Mouse (Mus musculus): Measurements from ENCODE around the gene Tln2. TPM values are rescaled to one million over a fixed set of nuclear protein-coding genes. Genes with fewer than 3 reads are reported as not detected.

Gene Tln2
- polyA plus RNA-seq, 1 experiment: 33.0 TPM

DNA sequence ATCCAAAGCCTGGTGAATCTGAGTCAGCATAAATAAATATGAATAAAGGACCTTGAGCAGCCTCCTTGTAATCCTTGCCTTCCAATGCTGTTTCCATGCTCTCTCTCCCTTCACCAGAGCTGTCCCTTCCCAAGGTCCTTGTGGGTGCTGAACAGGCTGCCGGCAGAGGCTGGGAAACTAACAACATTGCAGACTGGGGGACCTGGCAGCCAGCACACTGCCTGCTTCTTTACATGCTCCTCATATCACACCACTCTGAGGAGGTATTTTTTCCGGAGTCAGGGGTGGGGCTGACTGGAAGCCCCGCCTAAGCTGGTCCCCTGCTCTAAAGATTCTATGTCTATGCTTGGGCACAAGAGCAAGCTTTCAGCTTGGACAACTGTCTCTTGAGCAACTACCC is 64.2 kb downstream of the Tln2 start:
- Histone ChIP-seq H3K27ac (ENCODE audit: insufficient read depth, low read depth, low read length) (no peak overlapping the region), H3K4me1 (ENCODE audit: control insufficient read depth, insufficient read depth, low read length) (peaks cover 12% of the 10 kb centered on the region), H3K4me3 (ENCODE audit: insufficient read depth, low read depth, low read length) (no peak overlapping the region)
- WGBS: 38% methylated on average over 3 of the region's 3 CpGs
- no peak for TF ChIP-seq POLR2A (IDR thresholded peaks at IDR 0.05; ENCODE audit: insufficient read depth, low read depth, low read length)
- no peak for TF ChIP-seq CTCF (IDR thresholded peaks at IDR 0.05; ENCODE audit: insufficient read depth, low read depth, low read length)

DNA sequence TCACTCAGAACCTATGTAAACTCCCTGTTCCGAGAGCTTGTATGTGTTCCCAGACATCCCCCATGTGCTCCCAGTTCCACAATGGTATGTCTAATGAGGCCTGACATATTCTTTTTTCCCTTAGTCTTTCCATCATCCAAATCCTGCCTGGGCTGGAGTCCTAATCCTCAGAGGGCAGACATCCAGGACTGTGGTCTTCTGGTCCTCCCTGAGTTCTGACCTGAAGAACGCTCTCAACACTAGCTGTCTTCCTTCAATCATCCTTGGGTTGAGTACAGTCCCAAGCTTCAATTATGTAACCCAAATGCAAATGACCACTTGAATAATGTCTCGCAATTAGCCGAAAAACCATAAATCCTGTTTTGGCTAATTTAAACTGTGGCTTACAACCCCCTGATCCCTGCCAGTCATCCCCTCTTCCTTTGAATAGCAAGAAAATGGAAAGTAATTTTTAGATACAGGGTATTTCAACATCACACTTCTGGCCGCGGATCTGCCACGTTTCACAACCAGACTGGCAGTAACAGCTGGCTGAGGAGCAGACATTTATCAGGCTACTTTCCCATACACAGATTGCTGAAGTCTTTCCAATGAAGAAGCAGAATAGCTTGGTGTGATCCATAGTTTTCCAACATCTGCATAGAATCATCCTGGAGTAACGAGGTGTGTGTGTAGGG is 65.5 kb downstream of the Tln2 start:
- 74% methylated on average over 8 of the region's 8 CpGs for WGBS
- H3K4me3 ChIP-seq (ENCODE audit: insufficient read depth, low read depth, low read length): no peak overlapping the region
- TF ChIP-seq POLR2A (IDR thresholded peaks at IDR 0.05; ENCODE audit: insufficient read depth, low read depth, low read length) (no peak), CTCF (IDR thresholded peaks at IDR 0.05; ENCODE audit: insufficient read depth, low read depth, low read length) (no peak)
- no peak overlapping the region for H3K27ac ChIP-seq (ENCODE audit: insufficient read depth, low read depth, low read length)
- H3K4me1 ChIP-seq (ENCODE audit: control insufficient read depth, insufficient read depth, low read length): peaks cover 12% of the 10 kb centered on the region

DNA sequence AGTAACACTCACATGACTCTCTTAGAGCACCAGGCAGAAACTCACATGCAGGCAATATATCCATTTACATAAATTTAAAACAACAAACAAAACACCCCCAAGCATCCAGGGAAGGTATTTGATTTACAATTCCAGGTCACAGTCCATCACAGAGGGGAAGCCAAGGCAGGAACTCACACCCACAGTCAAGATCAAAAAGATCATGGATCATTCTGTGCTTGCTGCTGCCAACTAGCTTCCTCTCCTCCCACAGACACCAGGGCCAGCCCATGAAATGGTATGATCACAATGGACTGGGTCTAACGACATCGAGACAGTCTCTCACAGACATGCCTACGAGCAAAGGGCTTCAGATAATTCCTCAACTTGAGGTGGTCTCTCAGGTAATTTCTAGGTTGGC is 70.1 kb downstream of the Tln2 start:
- 80% methylated on average over 3 of the region's 3 CpGs for WGBS
- TF ChIP-seq CTCF (IDR thresholded peaks at IDR 0.05; ENCODE audit: insufficient read depth, low read depth, low read length) (no peak), POLR2A (IDR thresholded peaks at IDR 0.05; ENCODE audit: insufficient read depth, low read depth, low read length) (no peak)
- peaks cover 12% of the 10 kb centered on the region for H3K4me1 ChIP-seq (ENCODE audit: control insufficient read depth, insufficient read depth, low read length)
- no peak overlapping the region for H3K4me3 ChIP-seq (ENCODE audit: insufficient read depth, low read depth, low read length)
- no peak overlapping the region for H3K27ac ChIP-seq (ENCODE audit: insufficient read depth, low read depth, low read length)

DNA sequence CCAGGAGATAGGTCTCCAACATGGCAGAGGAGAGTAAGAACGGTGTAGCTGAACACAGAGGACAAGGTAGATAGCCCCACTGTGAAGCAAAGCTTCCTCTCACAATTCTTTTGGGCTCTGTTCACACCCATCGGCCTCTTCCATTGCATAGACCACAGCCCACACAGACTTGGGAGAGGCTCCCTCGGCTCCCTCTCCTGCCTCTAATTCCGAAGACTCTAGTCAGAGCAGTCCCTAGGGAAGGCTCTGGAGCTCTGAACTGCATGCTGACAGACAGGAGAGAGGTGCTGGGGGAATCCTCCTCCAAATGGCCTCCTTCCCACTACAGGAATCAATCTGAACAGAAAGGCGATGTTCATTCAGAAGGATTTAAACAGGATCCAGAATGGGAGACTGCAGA is 72.9 kb downstream of the Tln2 start:
- Histone ChIP-seq H3K27ac (ENCODE audit: insufficient read depth, low read depth, low read length) (no peak overlapping the region), H3K4me1 (ENCODE audit: control insufficient read depth, insufficient read depth, low read length) (peaks cover 12% of the 10 kb centered on the region), H3K4me3 (ENCODE audit: insufficient read depth, low read depth, low read length) (no peak overlapping the region)
- TF ChIP-seq CTCF (IDR thresholded peaks at IDR 0.05; ENCODE audit: insufficient read depth, low read depth, low read length): no peak
- no peak for TF ChIP-seq POLR2A (IDR thresholded peaks at IDR 0.05; ENCODE audit: insufficient read depth, low read depth, low read length)
- 75% methylated on average over 5 of the region's 5 CpGs for WGBS

DNA sequence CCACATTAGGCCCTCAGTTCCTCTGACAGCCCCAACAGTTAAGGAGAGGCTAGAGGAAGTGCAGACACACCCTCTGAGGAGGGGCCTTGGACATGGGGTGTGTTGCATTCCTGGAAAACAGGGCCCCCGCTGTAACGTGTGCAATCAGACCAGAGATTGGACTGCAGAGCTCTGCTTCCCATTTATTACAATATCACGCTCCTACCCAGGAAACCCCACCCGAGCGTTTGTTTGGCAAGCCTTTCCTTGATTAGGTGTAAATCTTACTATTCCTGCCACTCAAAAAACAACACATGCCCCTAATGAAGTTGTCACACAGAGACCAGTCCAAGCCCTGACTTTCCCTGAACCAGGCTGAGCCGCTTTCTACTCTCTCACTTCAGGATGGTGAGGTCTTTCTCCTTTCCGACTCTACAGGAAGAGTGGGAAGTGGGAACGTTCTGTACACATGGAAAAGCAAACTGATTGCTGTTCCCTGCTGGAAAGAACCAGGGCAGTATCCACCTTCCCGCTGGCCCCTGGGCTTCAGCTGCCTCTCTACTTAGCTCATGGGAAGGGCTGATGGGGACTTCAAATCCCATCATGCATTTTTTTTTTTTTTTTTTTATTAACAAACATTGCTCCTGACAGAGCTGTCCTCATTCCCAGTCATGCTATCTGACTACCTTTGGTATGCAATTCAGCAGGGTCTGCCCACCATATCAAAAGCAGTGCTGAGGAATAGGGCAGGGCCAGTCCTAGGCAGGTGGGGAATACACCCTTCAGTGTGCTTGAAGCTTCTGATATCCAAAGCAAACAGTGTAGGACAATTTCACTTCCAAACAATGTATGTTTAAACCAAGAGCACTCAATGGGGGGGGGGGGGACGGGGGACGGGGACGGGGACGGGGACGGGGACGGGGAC is 74.1 kb downstream of the Tln2 start:
- 86% methylated on average over 14 of the region's 15 CpGs for WGBS
- H3K4me1 ChIP-seq (ENCODE audit: control insufficient read depth, insufficient read depth, low read length): peaks cover 17% of the 10 kb centered on the region
- no peak overlapping the region for H3K4me3 ChIP-seq (ENCODE audit: insufficient read depth, low read depth, low read length)
- no peak for TF ChIP-seq CTCF (IDR thresholded peaks at IDR 0.05; ENCODE audit: insufficient read depth, low read depth, low read length)
- TF ChIP-seq POLR2A (IDR thresholded peaks at IDR 0.05; ENCODE audit: insufficient read depth, low read depth, low read length): no peak
- no peak overlapping the region for H3K27ac ChIP-seq (ENCODE audit: insufficient read depth, low read depth, low read length)

DNA sequence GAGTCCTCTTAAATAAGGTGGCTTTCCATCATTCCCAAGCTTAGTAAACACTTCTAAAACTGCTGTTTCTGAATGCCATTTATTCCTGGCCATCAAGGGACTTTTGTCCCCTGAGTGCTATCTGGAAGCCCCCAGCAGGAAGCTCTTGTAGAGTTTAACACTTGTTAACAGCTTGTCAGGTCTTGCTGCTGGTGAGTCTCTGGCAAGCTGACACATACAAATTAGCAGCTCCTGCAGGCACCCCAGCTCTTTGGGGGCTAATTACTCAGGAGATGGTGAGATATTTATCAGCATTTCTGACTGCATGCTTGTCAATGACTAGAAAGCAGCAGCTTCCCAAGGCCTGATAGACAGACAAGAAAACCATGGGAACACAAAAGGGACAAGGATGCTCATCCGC is 77.2 kb downstream of the Tln2 start:
- Histone ChIP-seq H3K4me3 (ENCODE audit: insufficient read depth, low read depth, low read length) (no peak overlapping the region), H3K4me1 (ENCODE audit: control insufficient read depth, insufficient read depth, low read length) (peaks cover 28% of the 10 kb centered on the region), H3K27ac (ENCODE audit: insufficient read depth, low read depth, low read length) (peak overlapping the region; percentile 15; the same call in 1 of the 2 replicates)
- 76% methylated on average over 1 of the region's 1 CpGs for WGBS
- TF ChIP-seq CTCF (IDR thresholded peaks at IDR 0.05; ENCODE audit: insufficient read depth, low read depth, low read length): no peak
- no peak for TF ChIP-seq POLR2A (IDR thresholded peaks at IDR 0.05; ENCODE audit: insufficient read depth, low read depth, low read length)

DNA sequence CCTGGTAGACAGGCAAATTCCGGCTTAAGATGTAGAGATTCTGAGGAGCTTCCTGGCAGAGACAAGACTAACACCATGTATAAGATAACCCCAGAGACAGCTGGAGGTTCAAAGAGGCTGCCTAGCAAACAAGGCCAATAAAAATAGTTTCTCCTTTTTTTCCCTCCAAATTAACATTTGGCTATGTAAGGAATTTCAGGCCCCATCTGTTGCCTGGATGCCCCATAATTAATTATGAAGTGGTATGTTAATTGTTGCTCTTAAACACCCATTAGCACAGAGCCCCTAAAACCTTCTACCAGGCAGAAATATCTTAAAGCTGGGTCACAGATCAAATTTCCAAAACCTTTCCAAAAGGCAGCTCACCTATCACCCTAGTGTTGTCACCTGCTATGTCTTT is 77.7 kb downstream of the Tln2 start:
- Histone ChIP-seq H3K4me1 (ENCODE audit: control insufficient read depth, insufficient read depth, low read length) (peaks cover 27% of the 10 kb centered on the region), H3K27ac (ENCODE audit: insufficient read depth, low read depth, low read length) (peak overlapping the region; percentile 83; the same call in 1 of the 2 replicates), H3K4me3 (ENCODE audit: insufficient read depth, low read depth, low read length) (no peak overlapping the region)
- 39% methylated on average over 1 of the region's 1 CpGs for whole genome bisulfite sequencing
- no peak for TF ChIP-seq CTCF (IDR thresholded peaks at IDR 0.05; ENCODE audit: insufficient read depth, low read depth, low read length)

DNA sequence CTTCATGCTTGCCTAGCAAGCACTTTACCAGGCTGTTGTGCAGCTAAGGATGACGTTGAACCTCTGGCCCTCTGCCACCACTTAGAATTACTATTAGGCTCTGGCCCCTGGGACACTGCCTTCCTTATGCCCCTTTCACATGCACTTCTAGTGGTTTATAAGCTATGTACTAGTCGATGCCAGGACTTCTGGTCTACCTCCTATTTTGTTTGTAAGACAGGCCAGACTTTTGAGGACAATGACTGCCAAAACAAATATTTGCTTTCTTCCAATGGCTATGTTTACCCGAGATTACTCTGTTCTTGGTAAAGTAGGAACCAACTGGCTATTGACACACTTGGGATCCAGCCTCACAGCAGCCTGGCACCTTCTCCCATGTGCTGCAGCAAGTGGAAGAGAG is 82.1 kb downstream of the Tln2 start:
- Histone ChIP-seq H3K4me1 (ENCODE audit: control insufficient read depth, insufficient read depth, low read length) (peaks cover 16% of the 10 kb centered on the region), H3K4me3 (ENCODE audit: insufficient read depth, low read depth, low read length) (no peak overlapping the region), H3K27ac (ENCODE audit: insufficient read depth, low read depth, low read length) (no peak overlapping the region)
- TF ChIP-seq POLR2A (IDR thresholded peaks at IDR 0.05; ENCODE audit: insufficient read depth, low read depth, low read length) (no peak), CTCF (IDR thresholded peaks at IDR 0.05; ENCODE audit: insufficient read depth, low read depth, low read length) (no peak)
- WGBS: 76% methylated on average over 3 of the region's 3 CpGs

DNA sequence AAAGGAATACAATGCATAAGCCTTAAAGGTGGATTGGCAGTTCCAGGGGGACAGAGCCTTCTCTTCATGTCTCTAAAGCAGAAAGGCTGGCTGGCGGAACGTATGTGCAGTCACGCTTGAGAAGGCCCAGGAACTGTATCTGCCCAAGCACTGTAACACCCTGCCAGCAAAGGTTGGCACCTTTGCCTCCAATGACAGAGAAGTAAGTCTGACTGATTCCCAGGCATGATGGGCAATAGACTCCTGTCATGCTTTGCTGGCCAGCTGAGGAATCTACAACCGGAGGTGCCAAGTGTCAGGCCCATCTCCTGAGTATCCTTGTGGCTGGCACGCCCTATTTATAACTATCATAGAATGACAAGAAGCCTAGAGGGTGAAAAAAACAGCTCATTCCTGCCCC is 83.3 kb downstream of the Tln2 start:
- 99% methylated on average over 5 of the region's 5 CpGs for WGBS
- TF ChIP-seq CTCF (IDR thresholded peaks at IDR 0.05; ENCODE audit: insufficient read depth, low read depth, low read length): no peak
- TF ChIP-seq POLR2A (IDR thresholded peaks at IDR 0.05; ENCODE audit: insufficient read depth, low read depth, low read length): no peak
- Histone ChIP-seq H3K27ac (ENCODE audit: insufficient read depth, low read depth, low read length) (no peak overlapping the region), H3K4me1 (ENCODE audit: control insufficient read depth, insufficient read depth, low read length) (peaks cover 13% of the 10 kb centered on the region), H3K4me3 (ENCODE audit: insufficient read depth, low read depth, low read length) (no peak overlapping the region)

Measured in olfactory bulb, adult 2 months (tissue).